Mouse (Mus musculus): ENCODE data around the gene Xlr5a. TPM values are rescaled to one million over a fixed set of nuclear protein-coding genes. Genes with fewer than 3 reads are reported as not detected.
"Not testable (repeated sequence)": the region's sequence is repeated elsewhere in the genome, so short reads cannot be mapped to it uniquely, and the experiment has no call there.

Gene Xlr5a
- total RNA-seq (2021), result not detected

DNA sequence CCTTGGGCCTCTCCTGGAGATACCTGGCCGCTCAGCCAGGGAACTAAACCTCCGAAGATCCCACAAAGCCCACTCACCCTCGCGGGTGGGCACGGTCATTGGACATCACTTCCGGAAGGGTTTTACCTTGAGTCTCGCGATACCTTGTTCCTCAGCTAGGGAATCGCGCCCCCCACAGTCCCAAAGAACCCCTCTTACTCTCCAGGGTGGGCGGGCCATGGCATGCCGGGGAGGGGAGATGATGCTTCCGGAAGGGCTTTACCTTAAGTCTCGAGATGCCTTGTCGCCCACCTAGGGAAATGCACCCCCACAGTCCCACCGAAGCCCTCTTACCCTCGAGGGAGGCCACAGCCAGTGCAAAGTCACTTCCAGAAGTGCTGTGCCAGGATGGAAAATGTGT, at the start of gene Xlr5a, which contains the start of gene Xlr5c:
Xlr5a (minus strand) TSS at position 101 of the 400 bp plus-strand sequence.
Xlr5c (minus strand) TSS at position 101 of the 400 bp plus-strand sequence.
- DNase-seq (ENCODE audit: extremely low spot score in 1 of 2, low spot score in 1 of 2), result not testable (repeated sequence)

- DNase-seq (ENCODE audit: extremely low spot score in 1 of 2, low spot score in 1 of 2), result peak; percentile 42 to 47
Measured at GRCm38 (mm10) chrX:73342483-73342895, 49.7 kb upstream of the Xlr5a start, which contains the start of gene Zfp275. Gene Zfp275, plus strand, starts transcription at chrX:73342621.

DNA sequence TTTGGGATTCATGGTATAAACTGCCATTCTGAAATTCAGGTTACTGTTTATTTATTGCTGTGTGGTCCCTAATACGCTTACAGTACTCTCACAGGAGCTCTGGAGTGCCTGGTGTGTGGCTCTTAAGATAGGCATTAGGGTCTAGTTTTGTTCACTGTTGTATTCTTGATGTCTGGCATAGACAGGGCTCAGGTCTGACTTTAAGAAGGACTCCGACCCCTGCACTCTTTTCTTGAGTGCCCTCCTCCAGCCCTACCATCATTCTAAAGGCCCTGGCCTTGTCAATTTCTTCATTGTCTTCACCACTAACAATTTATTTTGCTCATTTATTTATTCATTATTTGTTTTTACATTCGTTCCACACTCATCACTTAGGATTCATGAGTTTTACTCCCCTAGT, 49.3 kb upstream of the Xlr5a start:
- DNase-seq (ENCODE audit: extremely low spot score in 1 of 2, low spot score in 1 of 2), result no peak

DNA sequence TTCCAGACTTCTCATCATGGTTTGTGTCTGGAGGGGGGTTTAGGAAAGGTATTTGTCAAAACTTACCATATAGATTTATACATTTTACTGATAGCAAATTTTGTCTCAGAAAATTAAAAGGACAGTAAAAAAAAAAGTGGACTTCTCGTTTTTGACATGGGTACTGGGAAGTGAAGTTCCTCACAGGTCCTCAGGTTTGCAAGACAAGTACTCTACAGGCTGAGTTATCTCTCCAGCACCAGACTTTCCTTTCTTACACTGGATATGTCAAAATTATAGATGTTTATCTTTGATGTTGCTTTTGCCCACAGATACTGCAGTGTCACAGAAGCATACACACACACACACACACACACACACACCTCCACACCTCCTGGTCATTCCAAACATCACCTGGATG, 48.7 kb upstream of the Xlr5a start:
- no peak for DNase-seq (ENCODE audit: extremely low spot score in 1 of 2, low spot score in 1 of 2)

- no peak for DNase-seq (ENCODE audit: extremely low spot score in 1 of 2, low spot score in 1 of 2)
Measured at GRCm38 (mm10) chrX:73336740-73337139, 44.0 kb upstream of the Xlr5a start, which contains the start of gene Gm45015. Gene Gm45015, minus strand, starts transcription at chrX:73336840.

DNA sequence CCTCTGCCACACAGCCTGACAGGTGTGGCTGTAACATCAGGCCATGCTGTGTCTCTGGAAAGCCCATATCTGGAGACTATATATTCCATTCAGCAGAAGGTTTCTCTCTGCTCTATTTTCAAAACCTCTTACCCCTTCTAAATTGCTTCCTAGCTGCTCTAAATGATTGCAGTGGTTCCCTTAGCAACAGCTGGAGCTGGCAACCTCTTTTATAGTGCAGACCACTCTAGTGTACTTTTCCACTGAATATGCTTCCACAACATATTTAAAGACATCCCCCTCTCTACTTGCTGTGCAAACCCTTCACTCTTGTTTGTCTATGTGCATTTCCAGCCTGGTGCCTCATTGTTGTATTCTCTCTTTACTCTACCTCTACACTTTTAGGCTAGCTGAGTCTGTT, 40.8 kb upstream of the Xlr5a start:
- DNase-seq (ENCODE audit: extremely low spot score in 1 of 2, low spot score in 1 of 2), result no peak

- DNase-seq (ENCODE audit: extremely low spot score in 1 of 2, low spot score in 1 of 2), result no peak
Measured at GRCm38 (mm10) chrX:73327215-73327614, 34.4 kb upstream of the Xlr5a start.

DNA sequence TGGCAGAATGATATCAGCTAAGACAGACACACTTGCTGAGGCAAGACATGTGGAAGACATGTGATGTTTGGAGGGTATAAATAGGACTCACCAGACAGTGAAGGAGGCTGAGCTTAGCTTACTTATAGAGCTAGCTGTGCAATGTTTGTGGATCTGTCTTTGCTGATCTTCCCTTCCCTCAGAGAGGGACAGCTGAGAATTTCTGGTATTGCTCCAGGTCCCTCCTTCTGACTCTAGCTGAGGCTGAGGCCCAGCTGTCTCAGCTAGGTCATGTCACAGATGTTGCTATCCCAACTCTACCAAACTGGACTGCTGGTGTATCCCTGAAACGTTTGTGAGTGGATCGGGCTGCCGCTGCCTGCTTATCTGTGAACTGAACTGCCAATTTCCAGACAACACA, 28.3 kb upstream of the Xlr5a start:
- no peak for DNase-seq (ENCODE audit: extremely low spot score in 1 of 2, low spot score in 1 of 2)

GRCm38 (mm10) chrX:73312522-73312921, 19.7 kb upstream of the Xlr5a start:
- DNase-seq (ENCODE audit: extremely low spot score in 1 of 2, low spot score in 1 of 2), result peak in 1 of 2 experiments; percentile 35

DNA sequence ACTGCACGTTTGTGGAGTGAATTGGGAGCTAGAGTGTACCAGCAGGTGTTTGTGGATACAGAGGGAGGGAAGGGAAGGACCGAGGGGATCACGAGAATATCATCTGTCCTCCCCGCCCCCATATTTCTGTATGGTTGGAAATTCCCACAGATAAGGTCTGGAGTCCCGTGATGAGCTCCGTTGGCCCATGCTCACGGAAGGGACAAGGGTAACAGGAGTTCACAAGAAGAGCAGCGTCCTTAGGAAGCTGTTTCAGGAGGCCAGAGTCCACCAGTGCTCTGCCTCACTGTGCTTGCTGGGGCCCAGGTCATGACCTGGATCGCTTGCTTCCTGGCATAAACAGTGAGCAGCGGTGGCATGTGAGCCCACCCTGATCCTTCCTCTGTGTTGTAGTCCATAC, 3.0 kb upstream of the Xlr5a start:
- not testable (repeated sequence) for DNase-seq (ENCODE audit: extremely low spot score in 1 of 2, low spot score in 1 of 2)

DNA sequence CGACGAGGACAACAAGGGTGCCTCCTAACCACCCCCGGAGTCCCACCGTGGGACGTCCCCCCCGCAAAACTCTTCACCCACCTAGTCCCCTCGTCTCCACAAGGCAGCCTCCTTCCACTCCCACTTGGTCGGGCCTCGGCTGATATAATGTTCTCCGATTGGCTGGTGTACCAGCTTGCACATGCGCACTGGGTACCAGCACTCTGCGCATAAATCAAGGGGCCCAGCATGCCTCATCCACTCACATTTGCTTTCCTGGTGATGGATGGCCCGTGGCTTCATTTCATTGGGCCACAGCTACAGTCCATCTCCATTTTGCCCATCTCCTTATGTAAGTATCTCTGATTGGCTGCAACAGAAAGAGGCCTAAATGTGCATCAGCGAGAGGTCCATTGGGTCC, 27.5 kb downstream of the Xlr5a start, which contains the start of gene Xlr3c:
Xlr3c (minus strand) TSS at position 121 of the 400 bp plus-strand sequence.
- DNase-seq (ENCODE audit: extremely low spot score in 1 of 2, low spot score in 1 of 2), result not testable (repeated sequence)

DNA sequence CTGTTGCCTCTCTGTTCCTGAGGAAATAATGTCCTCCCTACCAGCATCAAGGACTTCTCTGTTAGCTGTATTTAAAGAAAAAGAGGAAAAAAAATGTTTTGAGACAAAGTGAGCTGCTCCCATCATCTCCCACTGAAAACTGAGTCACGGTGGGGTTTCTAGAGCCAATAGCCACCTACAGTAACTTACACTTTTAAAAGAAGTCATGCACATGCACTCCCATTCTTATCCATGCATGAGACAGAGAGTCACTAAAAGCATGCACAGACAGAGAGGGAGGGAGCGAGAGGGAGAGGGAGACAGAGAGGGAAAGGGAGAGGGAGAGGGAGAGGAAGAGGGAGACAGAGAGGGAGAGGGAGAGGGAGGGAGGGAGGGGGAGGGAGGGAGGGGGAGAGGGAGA, 30.3 kb downstream of the Xlr5a start:
- DNase-seq (ENCODE audit: extremely low spot score in 1 of 2, low spot score in 1 of 2), result not testable (repeated sequence)

DNA sequence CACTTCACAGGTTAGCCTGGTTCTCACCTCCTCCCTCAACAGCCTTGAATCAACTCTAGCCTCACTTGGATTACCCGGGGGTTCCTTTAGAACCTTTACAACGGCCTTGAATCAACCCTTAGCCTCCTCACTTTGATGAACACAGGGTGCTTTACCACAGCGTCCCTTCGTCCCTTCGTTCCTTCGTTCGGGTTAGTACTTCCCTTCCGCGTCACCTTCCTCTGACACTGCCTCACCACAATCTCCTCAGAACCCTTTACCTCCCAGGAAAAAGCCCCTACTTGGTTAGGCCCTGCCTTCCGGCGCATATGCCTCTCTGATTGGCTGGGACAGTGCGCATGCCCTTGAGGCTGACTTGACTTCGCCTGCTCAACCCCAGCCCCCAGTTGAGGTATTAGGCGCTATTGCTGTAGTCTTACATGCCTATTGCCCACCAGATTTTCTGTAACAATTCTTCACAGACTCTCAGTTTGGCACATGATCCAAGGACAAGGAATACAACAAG, 49.9 kb downstream of the Xlr5a start, which contains the start of gene Xlr4c:
Xlr4c (minus strand) TSS at position 310 of the 505 bp plus-strand sequence.
- not testable (repeated sequence) for DNase-seq (ENCODE audit: extremely low spot score in 1 of 2, low spot score in 1 of 2)

- no peak for DNase-seq (ENCODE audit: extremely low spot score in 1 of 2, low spot score in 1 of 2)
Measured at GRCm38 (mm10) chrX:73229288-73229687, 63.5 kb downstream of the Xlr5a start.

DNA sequence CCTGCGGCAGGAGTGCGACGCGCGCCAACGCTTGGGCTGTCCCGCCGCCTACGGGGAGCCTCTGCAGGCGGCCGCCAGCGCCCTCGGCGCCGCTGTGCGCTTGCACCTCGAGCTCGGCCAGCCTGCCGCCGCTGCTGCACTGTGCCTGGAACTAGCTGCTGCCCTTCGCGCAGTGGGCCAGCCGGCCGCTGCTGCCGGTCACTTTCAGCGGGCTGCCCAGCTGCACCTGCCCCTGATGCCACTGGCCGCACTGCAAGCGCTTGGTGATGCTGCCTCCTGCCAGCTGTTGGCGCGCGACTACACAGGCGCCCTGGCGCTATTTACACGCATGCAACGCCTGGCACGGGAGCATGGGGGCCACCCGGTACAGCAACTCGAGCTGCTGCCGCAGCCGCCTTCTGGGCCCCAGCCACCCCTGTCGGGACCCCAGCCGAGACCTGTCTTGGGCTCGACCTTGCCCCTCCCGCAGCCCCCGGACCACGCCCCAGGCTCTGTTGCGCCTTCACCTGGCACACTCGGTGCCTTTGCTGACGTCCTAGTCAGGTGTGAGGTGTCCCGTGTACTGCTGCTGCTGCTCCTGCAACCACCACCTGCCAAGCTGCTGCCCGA, 64.1 kb downstream of the Xlr5a start:
- DNase-seq (ENCODE audit: extremely low spot score in 1 of 2, low spot score in 1 of 2), result peak in 1 of 2 experiments; percentile 21

- DNase-seq (ENCODE audit: extremely low spot score in 1 of 2, low spot score in 1 of 2), result peak; percentile 52 to 60
Measured at GRCm38 (mm10) chrX:73227914-73228605, 64.7 kb downstream of the Xlr5a start, which contains the start of gene F8a. Gene F8a, plus strand, starts transcription at chrX:73228291.

DNA sequence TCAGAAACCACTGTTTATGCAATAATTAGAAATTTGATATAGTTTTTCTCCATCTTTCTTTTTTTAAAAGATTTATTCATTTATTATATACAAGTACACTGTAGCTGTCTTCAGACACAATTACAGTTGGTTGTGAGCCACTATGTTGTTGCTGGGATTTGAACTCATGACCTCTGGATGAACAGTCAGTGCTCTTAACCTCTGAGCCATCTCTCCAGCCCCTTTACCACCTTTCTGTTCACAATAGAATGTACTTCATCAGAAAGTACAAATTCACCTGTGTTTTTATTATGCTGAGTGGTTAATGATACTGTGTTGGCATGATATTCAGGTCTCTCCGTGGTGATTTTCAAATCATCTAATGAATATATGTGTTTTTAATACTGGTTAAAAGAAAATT, 67.4 kb downstream of the Xlr5a start:
- DNase-seq (ENCODE audit: extremely low spot score in 1 of 2, low spot score in 1 of 2), result no peak

GRCm38 (mm10) chrX:73213819-73214564, 78.8 kb downstream of the Xlr5a start, which contains the start of gene Xlr4b:
Gene Xlr4b, plus strand, starts transcription at chrX:73214333.
- not testable (repeated sequence) for DNase-seq (ENCODE audit: extremely low spot score in 1 of 2, low spot score in 1 of 2)

GRCm38 (mm10) chrX:73191934-73192333, 100.8 kb downstream of the Xlr5a start, which contains the start of gene Xlr3b:
Gene Xlr3b, plus strand, starts transcription at chrX:73192207.
- not testable (repeated sequence) for DNase-seq (ENCODE audit: extremely low spot score in 1 of 2, low spot score in 1 of 2)

GRCm38 (mm10) chrX:73176889-73177288, 115.9 kb downstream of the Xlr5a start, which contains the start of gene Spin2d:
Gene Spin2d, minus strand, starts transcription at chrX:73176989.
- not testable (repeated sequence) for DNase-seq (ENCODE audit: extremely low spot score in 1 of 2, low spot score in 1 of 2)

Data from layer of hippocampus, postnatal 25 days (tissue).